Mouse (Mus musculus) retina, postnatal 1 day (tissue): ENCODE data around the gene Enah.

ENCODE experiments used
- DNase-seq: peaks from one replicate; pipeline ENCODE4 v3.0.0-alpha.2; 2012

Gene Enah

GRCm38 (mm10) chr1:182027426-182027979, 7.7 kb upstream of the Enah start:
- DNase-seq, result peak; percentile 7

- no peak for DNase-seq
These were observed 7.0 kb upstream of the Enah start for GRCm38 (mm10) chr1:182026821-182027220.

- no peak for DNase-seq
These were observed 6.3 kb upstream of the Enah start for GRCm38 (mm10) chr1:182026120-182026519.

- DNase-seq, result peak; percentile 13
These were observed 2.0 kb upstream of the Enah start for GRCm38 (mm10) chr1:182021691-182022299.

- DNase-seq, result peak; percentile 32
These were observed 1.2 kb upstream of the Enah start for GRCm38 (mm10) chr1:182020831-182021460.

- DNase-seq, result peak; percentile 64
These were observed 394 bp downstream of the Enah start for GRCm38 (mm10) chr1:182019266-182019925.

- DNase-seq, result peak; percentile 68
These were observed 1.2 kb downstream of the Enah start for GRCm38 (mm10) chr1:182018397-182019265.

GRCm38 (mm10) chr1:182005831-182006230, 14.0 kb downstream of the Enah start:
- DNase-seq, result no peak

- DNase-seq, result no peak
These were observed 21.1 kb downstream of the Enah start for GRCm38 (mm10) chr1:181998673-181999072.

- no peak for DNase-seq
These were observed 22.0 kb downstream of the Enah start for GRCm38 (mm10) chr1:181997791-181998190.

GRCm38 (mm10) chr1:181993597-181993996, 26.2 kb downstream of the Enah start:
- peak; percentile 12 for DNase-seq

- DNase-seq, result no peak
These were observed 31.4 kb downstream of the Enah start for GRCm38 (mm10) chr1:181988367-181988766.

GRCm38 (mm10) chr1:181987226-181987625, 32.6 kb downstream of the Enah start:
- DNase-seq, result peak; percentile 50

- peak; percentile 35 for DNase-seq
These were observed 33.9 kb downstream of the Enah start for GRCm38 (mm10) chr1:181985880-181986279.

- DNase-seq, result no peak
These were observed 35.0 kb downstream of the Enah start for GRCm38 (mm10) chr1:181984811-181985210.

- DNase-seq, result no peak
These were observed 39.6 kb downstream of the Enah start for GRCm38 (mm10) chr1:181980017-181980719.

GRCm38 (mm10) chr1:181975510-181975909, 44.3 kb downstream of the Enah start:
- DNase-seq, result peak; percentile 49

GRCm38 (mm10) chr1:181974897-181975296, 44.9 kb downstream of the Enah start:
- no peak for DNase-seq

GRCm38 (mm10) chr1:181965277-181965676, 54.5 kb downstream of the Enah start:
- no peak for DNase-seq

GRCm38 (mm10) chr1:181963827-181964226, 56.0 kb downstream of the Enah start:
- no peak for DNase-seq

- DNase-seq, result no peak
These were observed 56.4 kb downstream of the Enah start for GRCm38 (mm10) chr1:181963351-181963750.

GRCm38 (mm10) chr1:181960383-181960782, 59.4 kb downstream of the Enah start:
- DNase-seq, result no peak
